Mouse (Mus musculus): ENCODE measurements around the gene B4galnt2. TPM values are rescaled to one million over a fixed set of nuclear protein-coding genes. Genes with fewer than 3 reads are reported as not detected.
"Not testable (repeated sequence)": the region's sequence is repeated elsewhere in the genome, so short reads cannot be mapped to it uniquely, and the experiment has no call there.

Gene B4galnt2
- polyA plus RNA-seq, 1 experiment from 2014 or later, result 0.08 TPM

GRCm38 (mm10) chr11:95932168-95932567, 17.5 kb upstream of the B4galnt2 start:
- not testable (repeated sequence) for ATAC-seq (ENCODE audit: low FRiP score); H3K27ac ChIP-seq (ENCODE audit: low read depth, low read length)
- WGBS, result 90% methylated on average over 8 of the region's 10 CpGs

GRCm38 (mm10) chr11:95926398-95926797, 11.7 kb upstream of the B4galnt2 start:
- Histone ChIP-seq H3K4me1 (ENCODE audit: control insufficient read depth, insufficient read depth, low read length) (peaks cover 3% of the 10 kb centered on the region; the same call in 1 of the 2 replicates), H3K27ac (ENCODE audit: low read depth, low read length) (no peak overlapping the region), H3K4me3 (ENCODE audit: low read depth, low read length) (no peak overlapping the region), H3K9me3 (ENCODE audit: control insufficient read depth, low read length) (no peaks in the 10 kb centered on the region; the same call in 1 of the 2 replicates), H3K4me2 (no peak overlapping the region), H3K27me3 (ENCODE audit: control insufficient read depth, insufficient read depth, low read length) (no peaks in the 10 kb centered on the region), H3K9ac (ENCODE audit: low read length) (no peak overlapping the region), H3K36me3 (ENCODE audit: control insufficient read depth, insufficient read depth, low read length) (no peaks in the 10 kb centered on the region)
- no peak for ATAC-seq (ENCODE audit: low FRiP score)
- WGBS, result 71% methylated on average over 4 of the region's 4 CpGs
- no peak for DNase-seq (ENCODE audit: low spot score, missing footprints)

More at GRCm38 (mm10) chr11:95932168-95932567, 17.5 kb upstream of the B4galnt2 start:
- not testable (repeated sequence) for H3K9me3 ChIP-seq (ENCODE audit: control insufficient read depth, low read length); H3K36me3 ChIP-seq (ENCODE audit: control insufficient read depth, insufficient read depth, low read length); H3K9ac ChIP-seq (ENCODE audit: low read length); H3K4me2 ChIP-seq; H3K4me1 ChIP-seq (ENCODE audit: control insufficient read depth, insufficient read depth, low read length); H3K27me3 ChIP-seq (ENCODE audit: control insufficient read depth, insufficient read depth, low read length); H3K4me3 ChIP-seq (ENCODE audit: low read depth, low read length); DNase-seq (ENCODE audit: low spot score, missing footprints)

GRCm38 (mm10) chr11:95925976-95926375, 11.3 kb upstream of the B4galnt2 start:
- Histone ChIP-seq H3K4me1 (ENCODE audit: control insufficient read depth, insufficient read depth, low read length) (peaks cover 3% of the 10 kb centered on the region; the same call in 1 of the 2 replicates), H3K9ac (ENCODE audit: low read length) (no peak overlapping the region), H3K4me2 (no peak overlapping the region), H3K9me3 (ENCODE audit: control insufficient read depth, low read length) (no peaks in the 10 kb centered on the region; the same call in 1 of the 2 replicates), H3K27me3 (ENCODE audit: control insufficient read depth, insufficient read depth, low read length) (no peaks in the 10 kb centered on the region), H3K27ac (ENCODE audit: low read depth, low read length) (no peak overlapping the region), H3K4me3 (ENCODE audit: low read depth, low read length) (no peak overlapping the region), H3K36me3 (ENCODE audit: control insufficient read depth, insufficient read depth, low read length) (no peaks in the 10 kb centered on the region)
- ATAC-seq (ENCODE audit: low FRiP score) (no peak), DNase-seq (ENCODE audit: low spot score, missing footprints) (no peak)
- 93% methylated on average over 5 of the region's 5 CpGs for WGBS

GRCm38 (mm10) chr11:95924215-95924614, 9.5 kb upstream of the B4galnt2 start:
- Histone ChIP-seq H3K4me2 (no peak overlapping the region), H3K27ac (ENCODE audit: low read depth, low read length) (no peak overlapping the region), H3K9ac (ENCODE audit: low read length) (no peak overlapping the region), H3K4me3 (ENCODE audit: low read depth, low read length) (no peak overlapping the region), H3K9me3 (ENCODE audit: control insufficient read depth, low read length) (no peaks in the 10 kb centered on the region), H3K4me1 (ENCODE audit: control insufficient read depth, insufficient read depth, low read length) (peaks cover 3% of the 10 kb centered on the region; the same call in 1 of the 2 replicates), H3K36me3 (ENCODE audit: control insufficient read depth, insufficient read depth, low read length) (no peaks in the 10 kb centered on the region), H3K27me3 (ENCODE audit: control insufficient read depth, insufficient read depth, low read length) (no peaks in the 10 kb centered on the region)
- 6% methylated on average over 2 of the region's 2 CpGs for WGBS
- ATAC-seq (ENCODE audit: low FRiP score), result no peak
- DNase-seq (ENCODE audit: low spot score, missing footprints), result no peak

GRCm38 (mm10) chr11:95923477-95923876, 8.8 kb upstream of the B4galnt2 start:
- H3K27me3 ChIP-seq (ENCODE audit: control insufficient read depth, insufficient read depth, low read length); DNase-seq (ENCODE audit: low spot score, missing footprints); H3K4me2 ChIP-seq: not testable (repeated sequence)

GRCm38 (mm10) chr11:95921991-95922621, 7.4 kb upstream of the B4galnt2 start:
- Histone ChIP-seq H3K36me3 (ENCODE audit: control insufficient read depth, insufficient read depth, low read length) (no peaks in the 10 kb centered on the region), H3K4me1 (ENCODE audit: control insufficient read depth, insufficient read depth, low read length) (peaks cover 3% of the 10 kb centered on the region; the same call in 1 of the 2 replicates), H3K9ac (ENCODE audit: low read length) (no peak overlapping the region), H3K4me2 (no peak overlapping the region), H3K27me3 (ENCODE audit: control insufficient read depth, insufficient read depth, low read length) (peaks cover 7% of the 10 kb centered on the region), H3K9me3 (ENCODE audit: control insufficient read depth, low read length) (no peaks in the 10 kb centered on the region), H3K4me3 (ENCODE audit: low read depth, low read length) (no peak overlapping the region), H3K27ac (ENCODE audit: low read depth, low read length) (no peak overlapping the region)
- ATAC-seq (ENCODE audit: low FRiP score), result no peak
- DNase-seq (ENCODE audit: low spot score, missing footprints), result no peak
- WGBS, result 54% methylated on average over 12 of the region's 12 CpGs

More at GRCm38 (mm10) chr11:95923477-95923876, 8.8 kb upstream of the B4galnt2 start:
- not testable (repeated sequence) for ATAC-seq (ENCODE audit: low FRiP score); H3K4me3 ChIP-seq (ENCODE audit: low read depth, low read length); H3K4me1 ChIP-seq (ENCODE audit: control insufficient read depth, insufficient read depth, low read length); H3K9me3 ChIP-seq (ENCODE audit: control insufficient read depth, low read length); H3K36me3 ChIP-seq (ENCODE audit: control insufficient read depth, insufficient read depth, low read length); H3K27ac ChIP-seq (ENCODE audit: low read depth, low read length); H3K9ac ChIP-seq (ENCODE audit: low read length)
- 0% methylated on average over 2 of the region's 6 CpGs for WGBS

- Histone ChIP-seq H3K9ac (ENCODE audit: low read length) (no peak overlapping the region), H3K27me3 (ENCODE audit: control insufficient read depth, insufficient read depth, low read length) (peaks cover 57% of the 10 kb centered on the region), H3K4me2 (no peak overlapping the region), H3K4me1 (ENCODE audit: control insufficient read depth, insufficient read depth, low read length) (peaks cover 7% of the 10 kb centered on the region), H3K4me3 (ENCODE audit: low read depth, low read length) (no peak overlapping the region), H3K36me3 (ENCODE audit: control insufficient read depth, insufficient read depth, low read length) (no peaks in the 10 kb centered on the region), H3K9me3 (ENCODE audit: control insufficient read depth, low read length) (no peaks in the 10 kb centered on the region), H3K27ac (ENCODE audit: low read depth, low read length) (no peak overlapping the region)
- DNase-seq (ENCODE audit: low spot score, missing footprints) (peak; percentile 91), ATAC-seq (ENCODE audit: low FRiP score) (no peak)
- WGBS, result 3% methylated on average over 5 of the region's 5 CpGs
Measured at GRCm38 (mm10) chr11:95916426-95916825, 1.7 kb upstream of the B4galnt2 start.

GRCm38 (mm10) chr11:95915006-95915710, 467 bp upstream of the B4galnt2 start:
- peaks cover 7% of the 10 kb centered on the region for H3K4me1 ChIP-seq (ENCODE audit: control insufficient read depth, insufficient read depth, low read length)
- WGBS, result 2% methylated on average over 28 of the region's 28 CpGs
- H3K36me3 ChIP-seq (ENCODE audit: control insufficient read depth, insufficient read depth, low read length), result no peaks in the 10 kb centered on the region
- DNase-seq (ENCODE audit: low spot score, missing footprints) (peak; percentile 95), ATAC-seq (ENCODE audit: low FRiP score) (no peak)
- H3K9me3 ChIP-seq (ENCODE audit: control insufficient read depth, low read length), result no peaks in the 10 kb centered on the region
- H3K4me3 ChIP-seq (ENCODE audit: low read depth, low read length), result peak overlapping the region; percentile 18; the same call in 1 of the 2 replicates
- H3K27me3 ChIP-seq (ENCODE audit: control insufficient read depth, insufficient read depth, low read length), result peaks cover 61% of the 10 kb centered on the region
- peak overlapping the region; percentile 35; the same call in 1 of the 2 replicates for H3K4me2 ChIP-seq
- no peak overlapping the region for H3K27ac ChIP-seq (ENCODE audit: low read depth, low read length)
- no peak overlapping the region for H3K9ac ChIP-seq (ENCODE audit: low read length)

- Histone ChIP-seq H3K4me1 (ENCODE audit: control insufficient read depth, insufficient read depth, low read length) (peaks cover 7% of the 10 kb centered on the region), H3K4me3 (ENCODE audit: low read depth, low read length) (no peak overlapping the region), H3K9me3 (ENCODE audit: control insufficient read depth, low read length) (no peaks in the 10 kb centered on the region), H3K9ac (ENCODE audit: low read length) (no peak overlapping the region), H3K27ac (ENCODE audit: low read depth, low read length) (no peak overlapping the region), H3K36me3 (ENCODE audit: control insufficient read depth, insufficient read depth, low read length) (no peaks in the 10 kb centered on the region), H3K27me3 (ENCODE audit: control insufficient read depth, insufficient read depth, low read length) (peaks cover 61% of the 10 kb centered on the region), H3K4me2 (peak overlapping the region; percentile 35)
- 2% methylated on average over 14 of the region's 14 CpGs for WGBS
- DNase-seq (ENCODE audit: low spot score, missing footprints) (no peak), ATAC-seq (ENCODE audit: low FRiP score) (no peak)
Measured at GRCm38 (mm10) chr11:95913959-95914566, 628 bp downstream of the B4galnt2 start.

Data from midbrain, embryonic 11.5 days (tissue).